Mouse (Mus musculus) cerebellum, adult 2 months (tissue): Measurements from ENCODE around the gene Ralgapb.

Experiments
- CTCF ChIP-seq: fragments of 200-500 bp; IDR thresholded peaks from 2 replicates; pipeline ENCODE4 v1.5.1; 2011; ENCODE audit warnings: low read depth, mild to moderate bottlenecking, control low read depth, low read length, moderate library complexity, borderline replicate concordance; ENCODE audit not compliant: insufficient read depth
- POLR2A ChIP-seq: fragments of 200-500 bp; IDR thresholded peaks from 2 replicates; pipeline ENCODE4 v1.6.1; 2011; ENCODE audit warnings: low read length, control low read depth, borderline replicate concordance; ENCODE audit not compliant: insufficient read depth

GRCm38 (mm10) chr2:158370173-158370550 lies 39.5 kb upstream of the Ralgapb start:
- TF ChIP-seq CTCF (no peak), POLR2A (no peak)
